Mouse (Mus musculus): Measurements from ENCODE around the gene Nat9. TPM values are rescaled to one million over a fixed set of nuclear protein-coding genes. Genes with fewer than 3 reads are reported as not detected.
A peak's percentile ranks its signal among the peaks of the same experiment; 100 is the strongest.

The Nat9 gene
- polyA plus RNA-seq, 1 experiment from 2014 or later = 20.8 TPM

GRCm38 (mm10) chr11:115219685-115220084 lies 32.0 kb upstream of the Nat9 start:
- Histone ChIP-seq H3K27ac (ENCODE audit: low read length) (peak overlapping the region; percentile 41), H3K36me3 (ENCODE audit: control insufficient read depth, insufficient read depth) (no peaks in the 10 kb centered on the region), H3K27me3 (ENCODE audit: control insufficient read depth, insufficient read depth, low read length) (no peaks in the 10 kb centered on the region), H3K9ac (ENCODE audit: low read length) (peak overlapping the region; percentile 6; the same call in 1 of the 2 replicates), H3K4me3 (ENCODE audit: low read length) (no peak overlapping the region), H3K4me1 (ENCODE audit: control insufficient read depth, insufficient read depth, low read length) (peaks cover 63% of the 10 kb centered on the region), H3K9me3 (replicated peaks; ENCODE audit: control insufficient read depth, low read length) (no peaks in the 10 kb centered on the region), H3K4me2 (ENCODE audit: low read depth, low read length) (no peak overlapping the region; the same call in 1 of the 2 replicates)
- ATAC-seq (replicated peaks; ENCODE audit: extremely low read depth, insufficient read depth, low FRiP score) = no peak
- 79% methylated on average over 10 of the region's 10 CpGs for WGBS

DNA sequence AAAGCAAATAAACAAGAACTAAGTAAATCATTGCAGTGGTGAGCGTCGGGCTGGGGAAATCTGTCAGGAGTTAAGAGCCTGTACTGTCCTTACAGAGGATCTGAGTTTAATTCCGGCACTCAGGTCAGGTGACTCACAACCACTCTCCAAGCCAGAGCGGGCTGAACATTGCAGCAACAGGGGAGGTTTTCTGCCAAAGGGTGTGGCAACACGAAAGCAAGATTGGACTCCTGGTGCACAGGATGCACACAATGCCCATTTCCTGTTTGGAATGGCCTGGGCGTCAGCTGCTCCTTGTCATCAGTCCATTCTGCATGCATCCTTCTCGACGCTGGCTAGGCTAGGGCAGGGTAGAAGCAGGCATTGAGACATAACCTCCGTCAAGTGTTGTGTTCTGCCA lies 31.6 kb upstream of the Nat9 start:
- 22% methylated on average over 9 of the region's 9 CpGs for WGBS
- Histone ChIP-seq H3K9ac (ENCODE audit: low read length) (peak overlapping the region; percentile 6; the same call in 1 of the 2 replicates), H3K4me2 (ENCODE audit: low read depth, low read length) (no peak overlapping the region; the same call in 1 of the 2 replicates), H3K27me3 (ENCODE audit: control insufficient read depth, insufficient read depth, low read length) (no peaks in the 10 kb centered on the region), H3K4me3 (ENCODE audit: low read length) (no peak overlapping the region), H3K9me3 (replicated peaks; ENCODE audit: control insufficient read depth, low read length) (no peaks in the 10 kb centered on the region), H3K36me3 (ENCODE audit: control insufficient read depth, insufficient read depth) (no peaks in the 10 kb centered on the region), H3K27ac (ENCODE audit: low read length) (peak overlapping the region; percentile 41), H3K4me1 (ENCODE audit: control insufficient read depth, insufficient read depth, low read length) (peaks cover 59% of the 10 kb centered on the region)
- peak; percentile 10; the same call in 1 of the 2 replicates for ATAC-seq (replicated peaks; ENCODE audit: extremely low read depth, insufficient read depth, low FRiP score)

DNA sequence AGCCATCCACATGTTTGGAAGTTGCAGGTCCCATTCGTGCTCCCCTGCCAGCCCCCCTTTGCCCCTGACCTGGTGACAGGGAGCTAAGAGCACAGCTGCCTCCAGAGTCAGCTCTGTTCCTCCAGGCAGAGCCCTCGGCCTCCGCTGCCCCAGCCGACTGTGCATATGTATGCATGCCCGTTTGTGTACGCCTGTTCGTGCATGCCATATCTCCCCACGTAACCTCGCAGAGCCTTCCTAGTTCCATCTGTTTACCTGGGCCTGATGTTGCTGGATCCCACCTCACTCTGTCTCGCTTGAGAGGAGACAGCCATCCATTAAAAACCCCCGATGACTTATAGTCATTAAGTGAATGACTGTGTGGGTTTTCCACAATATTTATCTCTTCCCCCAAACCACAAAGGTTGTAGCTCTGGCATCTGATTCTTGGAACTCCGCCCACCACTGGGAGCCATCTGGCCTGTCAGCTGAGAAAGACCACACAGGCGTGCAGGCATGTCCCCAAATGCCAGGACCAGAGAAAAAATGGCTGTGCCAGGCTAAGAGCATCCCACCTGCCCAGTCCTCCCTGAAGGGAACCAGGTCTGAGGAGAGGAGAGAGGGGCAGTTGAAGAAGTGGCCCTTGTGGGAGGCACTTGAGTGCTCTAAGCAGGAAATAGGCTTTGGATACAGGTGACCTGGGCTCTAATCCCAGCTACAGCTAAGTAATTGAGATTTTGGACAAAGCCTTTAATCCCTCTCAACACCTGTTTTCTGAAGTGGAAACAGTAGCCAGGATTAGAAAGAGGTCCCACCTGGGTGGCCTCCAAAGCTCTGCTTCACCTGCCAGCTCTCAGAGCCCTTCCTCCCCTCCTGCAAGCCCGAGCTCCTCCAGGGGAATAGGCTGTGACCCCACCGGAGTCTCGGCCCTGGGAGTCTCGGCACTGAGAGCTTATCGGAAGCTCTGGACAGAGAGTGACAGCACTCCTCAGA lies 30.1 kb upstream of the Nat9 start:
- Histone ChIP-seq H3K4me2 (ENCODE audit: low read depth, low read length) (no peak overlapping the region), H3K27ac (ENCODE audit: low read length) (peak overlapping the region; percentile 21; the same call in 1 of the 2 replicates), H3K27me3 (ENCODE audit: control insufficient read depth, insufficient read depth, low read length) (no peaks in the 10 kb centered on the region), H3K9ac (ENCODE audit: low read length) (no peak overlapping the region), H3K4me1 (ENCODE audit: control insufficient read depth, insufficient read depth, low read length) (peaks cover 44% of the 10 kb centered on the region), H3K36me3 (ENCODE audit: control insufficient read depth, insufficient read depth) (no peaks in the 10 kb centered on the region), H3K4me3 (ENCODE audit: low read length) (no peak overlapping the region), H3K9me3 (replicated peaks; ENCODE audit: control insufficient read depth, low read length) (no peaks in the 10 kb centered on the region)
- 52% methylated on average over 18 of the region's 18 CpGs for WGBS
- no peak for ATAC-seq (replicated peaks; ENCODE audit: extremely low read depth, insufficient read depth, low FRiP score)

DNA sequence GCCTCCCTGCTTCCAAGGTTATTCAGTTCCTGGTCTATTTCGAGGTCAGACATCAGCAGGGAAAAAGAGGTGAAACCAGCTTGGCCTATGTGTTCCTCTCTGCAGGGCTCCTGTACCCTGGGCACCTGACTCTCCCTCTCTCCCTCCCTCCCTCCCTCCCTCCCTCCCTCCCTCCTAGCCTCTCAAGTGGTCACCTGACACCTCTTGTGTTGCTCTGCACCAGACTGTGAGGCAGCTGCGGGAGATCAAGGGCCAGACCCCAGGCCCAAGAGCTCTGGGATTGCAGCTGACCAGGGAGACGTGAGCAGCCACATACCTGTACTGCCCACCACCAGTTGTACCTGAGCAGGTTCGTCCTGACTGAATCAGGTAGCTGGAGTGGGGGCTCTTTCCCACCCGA lies 27.5 kb upstream of the Nat9 start:
- H3K27me3 ChIP-seq (ENCODE audit: control insufficient read depth, insufficient read depth, low read length) = no peaks in the 10 kb centered on the region
- no peak overlapping the region for H3K4me2 ChIP-seq (ENCODE audit: low read depth, low read length)
- 44% methylated on average over 5 of the region's 5 CpGs for WGBS
- peak overlapping the region; percentile 41; the same call in 1 of the 2 replicates for H3K27ac ChIP-seq (ENCODE audit: low read length)
- peaks cover 31% of the 10 kb centered on the region for H3K4me1 ChIP-seq (ENCODE audit: control insufficient read depth, insufficient read depth, low read length)
- H3K9me3 ChIP-seq (replicated peaks; ENCODE audit: control insufficient read depth, low read length) = no peaks in the 10 kb centered on the region
- no peak overlapping the region for H3K9ac ChIP-seq (ENCODE audit: low read length)
- ATAC-seq (replicated peaks; ENCODE audit: extremely low read depth, insufficient read depth, low FRiP score) = peak; percentile 68
- no peaks in the 10 kb centered on the region for H3K36me3 ChIP-seq (ENCODE audit: control insufficient read depth, insufficient read depth)
- H3K4me3 ChIP-seq (ENCODE audit: low read length) = no peak overlapping the region

- WGBS = 57% methylated on average over 13 of the region's 13 CpGs
- no peaks in the 10 kb centered on the region for H3K27me3 ChIP-seq (ENCODE audit: control insufficient read depth, insufficient read depth, low read length)
- H3K4me3 ChIP-seq (ENCODE audit: low read length) = no peak overlapping the region
- H3K27ac ChIP-seq (ENCODE audit: low read length) = no peak overlapping the region
- no peaks in the 10 kb centered on the region for H3K9me3 ChIP-seq (replicated peaks; ENCODE audit: control insufficient read depth, low read length)
- H3K36me3 ChIP-seq (ENCODE audit: control insufficient read depth, insufficient read depth) = no peaks in the 10 kb centered on the region
- no peak overlapping the region for H3K9ac ChIP-seq (ENCODE audit: low read length)
- peaks cover 11% of the 10 kb centered on the region; the same call in 1 of the 2 replicates for H3K4me1 ChIP-seq (ENCODE audit: control insufficient read depth, insufficient read depth, low read length)
- no peak for ATAC-seq (replicated peaks; ENCODE audit: extremely low read depth, insufficient read depth, low FRiP score)
- no peak overlapping the region for H3K4me2 ChIP-seq (ENCODE audit: low read depth, low read length)
These were observed 24.5 kb upstream of the Nat9 start for GRCm38 (mm10) chr11:115212116-115212515.

DNA sequence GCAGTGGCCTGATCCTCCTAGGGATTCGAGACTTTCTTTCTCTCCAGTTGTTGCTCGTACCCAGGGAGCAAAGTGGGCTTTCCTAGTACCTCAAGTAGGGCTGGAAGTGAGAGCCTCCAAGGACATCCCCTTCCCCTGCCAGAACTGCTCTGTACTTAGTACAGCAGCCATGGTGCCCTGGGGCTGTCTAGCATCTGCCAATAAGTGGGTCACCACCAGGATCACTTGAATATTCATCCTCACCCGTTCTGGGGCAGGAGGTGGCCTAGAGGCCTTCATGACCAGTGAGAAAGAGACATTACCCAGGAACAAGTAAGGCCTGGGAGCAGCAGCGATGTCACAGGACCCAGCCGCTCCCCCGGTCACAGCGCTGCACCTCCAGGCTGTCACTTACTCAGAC lies 22.3 kb upstream of the Nat9 start:
- no peaks in the 10 kb centered on the region for H3K27me3 ChIP-seq (ENCODE audit: control insufficient read depth, insufficient read depth, low read length)
- no peak overlapping the region for H3K4me3 ChIP-seq (ENCODE audit: low read length)
- H3K9me3 ChIP-seq (replicated peaks; ENCODE audit: control insufficient read depth, low read length) = no peaks in the 10 kb centered on the region
- H3K27ac ChIP-seq (ENCODE audit: low read length) = no peak overlapping the region
- H3K4me2 ChIP-seq (ENCODE audit: low read depth, low read length) = no peak overlapping the region
- peaks cover 13% of the 10 kb centered on the region for H3K36me3 ChIP-seq (ENCODE audit: control insufficient read depth, insufficient read depth)
- 82% methylated on average over 7 of the region's 7 CpGs for WGBS
- peaks cover 8% of the 10 kb centered on the region; the same call in 1 of the 2 replicates for H3K4me1 ChIP-seq (ENCODE audit: control insufficient read depth, insufficient read depth, low read length)
- no peak overlapping the region for H3K9ac ChIP-seq (ENCODE audit: low read length)
- no peak for ATAC-seq (replicated peaks; ENCODE audit: extremely low read depth, insufficient read depth, low FRiP score)

DNA sequence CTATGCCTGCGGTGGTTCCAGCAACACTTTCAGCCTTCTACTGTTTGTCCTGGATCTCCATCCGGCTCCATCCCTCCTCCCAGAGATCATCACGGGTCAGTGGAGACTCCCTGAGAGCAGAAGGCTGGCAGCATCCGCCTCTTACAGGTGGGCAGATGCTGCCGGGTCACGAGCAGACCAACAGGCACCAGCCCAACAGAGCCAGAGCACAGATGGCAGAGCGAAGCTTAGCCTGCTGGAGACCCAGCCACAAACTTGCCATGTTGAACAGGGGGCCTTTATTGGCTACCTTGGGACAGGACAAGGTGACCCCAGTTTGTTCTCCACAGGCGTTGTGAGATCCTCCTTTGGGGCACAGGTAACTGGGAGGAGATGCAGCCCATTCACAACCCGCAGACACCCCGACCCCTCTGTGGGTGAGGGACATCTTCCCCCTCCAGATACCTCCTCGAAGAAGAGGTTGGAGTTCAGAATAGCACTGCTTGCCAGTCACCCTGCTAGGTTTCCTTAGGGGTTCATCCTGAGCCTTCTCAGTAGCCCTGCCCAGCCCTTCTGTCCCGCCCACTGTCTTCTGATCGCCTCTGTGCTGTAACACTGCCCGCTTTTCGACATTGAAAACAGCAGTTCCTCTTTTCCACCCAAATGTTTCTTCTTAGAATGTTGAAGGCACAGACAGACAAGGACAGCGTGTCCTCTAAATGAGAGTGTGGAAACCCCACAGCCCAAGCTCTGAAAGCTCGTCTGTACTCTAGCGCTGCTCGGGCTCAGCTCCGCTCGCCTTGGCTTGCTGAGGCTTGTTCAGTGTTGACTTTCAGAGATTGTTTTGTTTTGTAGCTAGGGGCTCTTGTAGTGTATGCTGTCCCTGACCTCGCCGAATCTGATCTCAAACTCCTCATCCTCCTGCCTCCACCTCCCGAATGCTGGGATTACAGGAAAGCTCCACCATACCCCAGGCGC lies 21.4 kb upstream of the Nat9 start:
- H3K27ac ChIP-seq (ENCODE audit: low read length) = no peak overlapping the region
- no peak for ATAC-seq (replicated peaks; ENCODE audit: extremely low read depth, insufficient read depth, low FRiP score)
- H3K4me3 ChIP-seq (ENCODE audit: low read length) = no peak overlapping the region

DNA sequence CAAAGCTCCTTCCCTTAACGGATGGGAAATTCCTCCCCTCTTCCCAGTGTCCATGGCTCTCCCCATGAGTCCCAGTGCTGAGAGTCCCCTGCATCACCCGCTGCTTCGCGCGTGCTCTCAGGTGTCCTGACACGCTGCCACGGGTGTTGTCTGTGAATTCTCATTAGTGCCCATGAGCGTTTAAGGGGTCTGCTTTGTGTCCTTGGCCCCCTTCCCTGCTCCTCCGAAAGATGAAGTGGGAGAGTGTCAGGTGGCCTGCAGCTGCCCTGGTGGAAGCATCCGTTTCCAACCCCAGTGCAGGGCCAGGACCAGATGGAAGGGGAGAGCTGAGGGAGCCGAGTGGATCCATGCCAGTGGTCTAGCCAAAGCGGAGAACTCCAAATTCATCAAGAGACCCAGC lies 20.5 kb upstream of the Nat9 start:
- H3K9ac ChIP-seq (ENCODE audit: low read length) = no peak overlapping the region
- no peak overlapping the region for H3K4me3 ChIP-seq (ENCODE audit: low read length)

More for the DNA sequence above, 21.4 kb upstream of the Nat9 start:
- Histone ChIP-seq H3K9me3 (replicated peaks; ENCODE audit: control insufficient read depth, low read length) (no peaks in the 10 kb centered on the region), H3K4me1 (ENCODE audit: control insufficient read depth, insufficient read depth, low read length) (peaks cover 6% of the 10 kb centered on the region; the same call in 1 of the 2 replicates), H3K4me2 (ENCODE audit: low read depth, low read length) (no peak overlapping the region), H3K36me3 (ENCODE audit: control insufficient read depth, insufficient read depth) (peaks cover 13% of the 10 kb centered on the region), H3K9ac (ENCODE audit: low read length) (no peak overlapping the region), H3K27me3 (ENCODE audit: control insufficient read depth, insufficient read depth, low read length) (no peaks in the 10 kb centered on the region)
- 73% methylated on average over 25 of the region's 25 CpGs for WGBS

More for the DNA sequence above, 20.5 kb upstream of the Nat9 start:
- no peak overlapping the region for H3K4me2 ChIP-seq (ENCODE audit: low read depth, low read length)
- no peaks in the 10 kb centered on the region for H3K9me3 ChIP-seq (replicated peaks; ENCODE audit: control insufficient read depth, low read length)
- H3K27me3 ChIP-seq (ENCODE audit: control insufficient read depth, insufficient read depth, low read length) = no peaks in the 10 kb centered on the region
- peaks cover 6% of the 10 kb centered on the region; the same call in 1 of the 2 replicates for H3K4me1 ChIP-seq (ENCODE audit: control insufficient read depth, insufficient read depth, low read length)
- 81% methylated on average over 12 of the region's 12 CpGs for WGBS
- H3K36me3 ChIP-seq (ENCODE audit: control insufficient read depth, insufficient read depth) = peaks cover 13% of the 10 kb centered on the region
- no peak overlapping the region for H3K27ac ChIP-seq (ENCODE audit: low read length)
- ATAC-seq (replicated peaks; ENCODE audit: extremely low read depth, insufficient read depth, low FRiP score) = no peak
